Mouse (Mus musculus) frontal cortex, postnatal 14 days (tissue): Measurements from ENCODE around the gene Pi16.
"Not testable (repeated sequence)": the region's sequence is repeated elsewhere in the genome, so short reads cannot be mapped to it uniquely, and the experiment has no call there.

Experiments
- DNase-seq, 2 experiments: peaks; one replicate each; pipeline ENCODE4 v3.0.0; 2022; ENCODE audit warnings: low spot score in 2 of 2

Pi16 gene

GRCm38 (mm10) chr17:29330671-29331410, 13.4 kb downstream of the Pi16 start:
- no peak for DNase-seq

- DNase-seq, result no peak
Observed at GRCm38 (mm10) chr17:29332186-29332685, 14.8 kb downstream of the Pi16 start.

- DNase-seq, result no peak
Observed at GRCm38 (mm10) chr17:29336266-29336990, 18.9 kb downstream of the Pi16 start.

GRCm38 (mm10) chr17:29337979-29338823, 20.7 kb downstream of the Pi16 start:
- no peak for DNase-seq

- no peak for DNase-seq
Observed at GRCm38 (mm10) chr17:29339170-29339768, 21.8 kb downstream of the Pi16 start.

GRCm38 (mm10) chr17:29340406-29341261, 23.2 kb downstream of the Pi16 start:
- no peak for DNase-seq

- no peak for DNase-seq
Observed at GRCm38 (mm10) chr17:29341591-29342003, 24.1 kb downstream of the Pi16 start.

GRCm38 (mm10) chr17:29342010-29342910, 24.8 kb downstream of the Pi16 start:
- no peak for DNase-seq

- DNase-seq, result no peak
Observed at GRCm38 (mm10) chr17:29343241-29343640, 25.8 kb downstream of the Pi16 start.

- no peak for DNase-seq
Observed at GRCm38 (mm10) chr17:29345272-29345671, 27.8 kb downstream of the Pi16 start.

- peak in 1 of 2 experiments; percentile 54 for DNase-seq
Observed at GRCm38 (mm10) chr17:29346496-29347125, 29.1 kb downstream of the Pi16 start.

- DNase-seq, result no peak
Observed at GRCm38 (mm10) chr17:29347126-29347644, 29.7 kb downstream of the Pi16 start.

- DNase-seq, result peak; percentile 91 to 96
Observed at GRCm38 (mm10) chr17:29347645-29348256, 30.3 kb downstream of the Pi16 start, which contains the start of gene Mtch1. Gene Mtch1, minus strand, starts transcription at chr17:29347934.

- DNase-seq, result no peak
Observed at GRCm38 (mm10) chr17:29348996-29349395, 31.5 kb downstream of the Pi16 start.

GRCm38 (mm10) chr17:29351056-29351455, 33.6 kb downstream of the Pi16 start:
- DNase-seq, result not testable (repeated sequence)

GRCm38 (mm10) chr17:29355461-29355840, 38.0 kb downstream of the Pi16 start:
- DNase-seq, result no peak

- DNase-seq, result no peak
Observed at GRCm38 (mm10) chr17:29355841-29356478, 38.5 kb downstream of the Pi16 start.

- DNase-seq, result peak; percentile 53 to 56
Observed at GRCm38 (mm10) chr17:29356479-29356856, 39.0 kb downstream of the Pi16 start.
